Mouse (Mus musculus): ENCODE measurements at regions not wholly inside any gene's neighbourhood (a gene's known extent, or its start where the extent isn't known, plus 50 kb on each side); places are given as distances from the start of the nearest gene placed in this dataset.
"Not testable (repeated sequence)": the region's sequence is repeated elsewhere in the genome, so short reads cannot be mapped to it uniquely, and the experiment has no call there.

- WGBS: 71% methylated on average over 3 of the region's 3 CpGs
- no peaks in the 10 kb centered on the region for H3K27me3 ChIP-seq
- no peak overlapping the region for H3K4me3 ChIP-seq
- 0 out of 2 replicates have a peak, but pooled peaks cover 4% of the 10 kb centered on the region for H3K4me1 ChIP-seq
- no peaks in the 10 kb centered on the region for H3K36me3 ChIP-seq (ENCODE audit: poor library complexity, severe bottlenecking)
- ATAC-seq: peak; percentile 51; the same call in 1 of the 2 replicates
- no peaks in the 10 kb centered on the region for H3K9me3 ChIP-seq (replicated peaks)
- H3K4me2 ChIP-seq: no peak overlapping the region
- H3K9ac ChIP-seq: no peak overlapping the region
- peak overlapping the region; percentile 41; the same call in 1 of the 2 replicates for H3K27ac ChIP-seq
Observed at GRCm38 (mm10) chr3:124067061-124067460, 253.6 kb upstream of the Tram1l1 start.

DNA sequence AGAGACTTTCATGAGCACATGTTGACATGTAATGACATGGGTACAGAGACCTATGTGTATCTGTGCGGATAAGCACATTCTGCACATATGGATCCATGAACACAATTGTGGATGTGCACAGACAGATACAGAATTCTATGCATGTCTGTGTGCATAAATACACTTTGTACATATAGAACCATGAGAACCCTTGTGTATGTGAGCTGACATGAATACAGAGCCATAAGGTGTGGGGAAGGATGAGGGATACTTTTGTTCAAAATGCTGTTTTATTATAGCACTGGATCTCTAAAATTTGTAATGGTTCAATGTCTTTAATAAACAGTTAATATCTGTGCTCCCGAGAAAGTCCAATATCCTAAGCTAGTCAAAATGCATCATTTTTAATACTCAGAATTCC is 253.1 kb upstream of the Tram1l1 start:
- Histone ChIP-seq H3K9ac (no peak overlapping the region), H3K4me3 (no peak overlapping the region), H3K27ac (peak overlapping the region; percentile 41; the same call in 1 of the 2 replicates), H3K36me3 (ENCODE audit: poor library complexity, severe bottlenecking) (no peaks in the 10 kb centered on the region), H3K4me1 (0 out of 2 replicates have a peak, but pooled peaks cover 4% of the 10 kb centered on the region), H3K9me3 (replicated peaks) (no peaks in the 10 kb centered on the region), H3K27me3 (no peaks in the 10 kb centered on the region), H3K4me2 (no peak overlapping the region)
- no peak; the same call in 1 of the 2 replicates for ATAC-seq
- 86% methylated on average over 2 of the region's 2 CpGs for WGBS

GRCm38 (mm10) chr3:124067971-124068370 is 252.7 kb upstream of the Tram1l1 start:
- Histone ChIP-seq H3K36me3 (ENCODE audit: poor library complexity, severe bottlenecking) (no peaks in the 10 kb centered on the region), H3K9me3 (replicated peaks) (no peaks in the 10 kb centered on the region), H3K4me2 (no peak overlapping the region), H3K27me3 (no peaks in the 10 kb centered on the region), H3K27ac (no peak overlapping the region; the same call in 1 of the 2 replicates), H3K4me3 (no peak overlapping the region), H3K4me1 (0 out of 2 replicates have a peak, but pooled peaks cover 4% of the 10 kb centered on the region), H3K9ac (no peak overlapping the region)
- WGBS: 76% methylated on average over 1 of the region's 1 CpGs
- peak; percentile 77 for ATAC-seq

- H3K4me1 ChIP-seq: 0 out of 2 replicates have a peak, but pooled peaks cover 4% of the 10 kb centered on the region
- H3K9me3 ChIP-seq (replicated peaks): no peaks in the 10 kb centered on the region
- H3K36me3 ChIP-seq (ENCODE audit: poor library complexity, severe bottlenecking): no peaks in the 10 kb centered on the region
- H3K9ac ChIP-seq: no peak overlapping the region
- H3K4me2 ChIP-seq: no peak overlapping the region
- no peak overlapping the region for H3K4me3 ChIP-seq
- H3K27ac ChIP-seq: no peak overlapping the region
- ATAC-seq: no peak
- WGBS: 73% methylated on average over 1 of the region's 1 CpGs
- H3K27me3 ChIP-seq: no peaks in the 10 kb centered on the region
Observed at GRCm38 (mm10) chr3:124069182-124069581, 251.5 kb upstream of the Tram1l1 start.

GRCm38 (mm10) chr3:124075974-124076606 is 244.6 kb upstream of the Tram1l1 start:
- ATAC-seq: peak; percentile 71; the same call in 1 of the 2 replicates
- Histone ChIP-seq H3K4me1 (no peaks in the 10 kb centered on the region), H3K27me3 (no peaks in the 10 kb centered on the region), H3K9ac (no peak overlapping the region), H3K4me3 (no peak overlapping the region), H3K4me2 (no peak overlapping the region), H3K9me3 (replicated peaks) (no peaks in the 10 kb centered on the region), H3K27ac (no peak overlapping the region), H3K36me3 (ENCODE audit: poor library complexity, severe bottlenecking) (no peaks in the 10 kb centered on the region)
- 71% methylated on average over 6 of the region's 6 CpGs for WGBS

DNA sequence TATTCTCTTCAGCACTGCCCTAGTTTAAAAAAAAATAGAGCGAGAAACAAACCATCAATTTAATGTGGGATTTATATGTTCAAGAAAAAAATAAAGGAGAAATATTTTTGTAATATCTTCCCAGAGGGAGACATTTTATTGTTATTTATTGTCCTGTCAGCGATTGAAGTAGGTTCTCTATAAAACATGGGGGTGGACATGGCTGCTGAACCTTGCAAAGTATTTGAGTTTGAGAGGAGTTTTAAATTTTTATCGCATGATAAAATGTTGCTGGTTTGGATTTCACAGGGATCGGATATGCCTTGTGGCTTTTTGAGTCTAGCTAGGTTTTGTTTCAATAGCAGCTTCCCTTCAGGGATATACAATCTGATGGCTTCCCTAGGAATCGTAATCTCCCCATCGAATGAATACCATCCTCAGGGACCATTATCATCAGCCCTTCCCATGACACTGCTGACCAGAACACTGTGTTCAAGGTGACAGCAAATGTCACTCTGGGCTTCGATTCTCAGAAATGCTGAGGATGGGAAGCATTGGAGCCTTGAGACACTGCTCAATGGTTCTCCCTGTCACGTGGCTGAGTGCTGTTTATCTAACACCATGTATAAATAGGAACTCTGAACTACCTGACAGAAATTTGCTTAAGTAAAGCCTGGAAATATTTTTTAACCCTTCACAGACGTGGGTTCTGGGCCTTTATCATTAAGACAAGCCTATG is 228.1 kb upstream of the Tram1l1 start:
- no peak for ATAC-seq
- WGBS: 85% methylated on average over 9 of the region's 9 CpGs
- H3K9ac ChIP-seq: no peak overlapping the region
- no peaks in the 10 kb centered on the region for H3K4me1 ChIP-seq
- no peak overlapping the region for H3K4me2 ChIP-seq
- no peak overlapping the region for H3K4me3 ChIP-seq
- H3K36me3 ChIP-seq (ENCODE audit: poor library complexity, severe bottlenecking): no peaks in the 10 kb centered on the region
- H3K27ac ChIP-seq: no peak overlapping the region
- no peaks in the 10 kb centered on the region for H3K27me3 ChIP-seq
- H3K9me3 ChIP-seq (replicated peaks): no peaks in the 10 kb centered on the region

DNA sequence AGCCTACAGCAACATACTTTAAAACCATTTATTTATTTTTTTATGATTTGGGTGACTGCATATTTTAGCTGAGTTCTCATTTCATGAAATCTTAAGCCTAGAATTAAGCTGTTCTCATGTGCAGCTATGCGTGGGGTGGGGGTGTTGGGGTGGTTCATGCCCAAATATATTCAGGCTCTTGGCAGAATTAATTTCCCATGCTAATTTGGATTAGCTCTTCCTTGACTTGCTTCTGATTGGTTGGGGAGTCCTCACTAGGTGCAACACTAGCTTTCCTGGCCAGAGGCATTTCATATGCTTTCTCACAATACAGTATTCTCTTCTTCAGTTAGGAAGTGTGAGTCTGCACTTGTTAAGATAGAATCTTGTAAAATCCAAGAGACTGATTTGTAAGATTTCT is 206.7 kb upstream of the Tram1l1 start:
- Histone ChIP-seq H3K27me3 (no peaks in the 10 kb centered on the region), H3K9me3 (replicated peaks) (no peaks in the 10 kb centered on the region), H3K36me3 (ENCODE audit: poor library complexity, severe bottlenecking) (no peaks in the 10 kb centered on the region), H3K4me1 (no peaks in the 10 kb centered on the region), H3K4me2 (no peak overlapping the region), H3K4me3 (no peak overlapping the region), H3K27ac (no peak overlapping the region), H3K9ac (no peak overlapping the region)
- WGBS: 75% methylated on average over 1 of the region's 1 CpGs
- 0 out of 2 replicates have a peak, but pooled peaks have one; percentile 53 for ATAC-seq

GRCm38 (mm10) chr3:124156255-124156654 is 164.4 kb upstream of the Tram1l1 start:
- Histone ChIP-seq H3K27ac (no peak overlapping the region), H3K27me3 (no peaks in the 10 kb centered on the region), H3K9ac (no peak overlapping the region), H3K36me3 (ENCODE audit: poor library complexity, severe bottlenecking) (no peaks in the 10 kb centered on the region), H3K4me1 (no peaks in the 10 kb centered on the region), H3K4me3 (no peak overlapping the region), H3K4me2 (no peak overlapping the region), H3K9me3 (replicated peaks) (no peaks in the 10 kb centered on the region)
- peak; percentile 86 for ATAC-seq
- 60% methylated on average over 2 of the region's 2 CpGs for WGBS

DNA sequence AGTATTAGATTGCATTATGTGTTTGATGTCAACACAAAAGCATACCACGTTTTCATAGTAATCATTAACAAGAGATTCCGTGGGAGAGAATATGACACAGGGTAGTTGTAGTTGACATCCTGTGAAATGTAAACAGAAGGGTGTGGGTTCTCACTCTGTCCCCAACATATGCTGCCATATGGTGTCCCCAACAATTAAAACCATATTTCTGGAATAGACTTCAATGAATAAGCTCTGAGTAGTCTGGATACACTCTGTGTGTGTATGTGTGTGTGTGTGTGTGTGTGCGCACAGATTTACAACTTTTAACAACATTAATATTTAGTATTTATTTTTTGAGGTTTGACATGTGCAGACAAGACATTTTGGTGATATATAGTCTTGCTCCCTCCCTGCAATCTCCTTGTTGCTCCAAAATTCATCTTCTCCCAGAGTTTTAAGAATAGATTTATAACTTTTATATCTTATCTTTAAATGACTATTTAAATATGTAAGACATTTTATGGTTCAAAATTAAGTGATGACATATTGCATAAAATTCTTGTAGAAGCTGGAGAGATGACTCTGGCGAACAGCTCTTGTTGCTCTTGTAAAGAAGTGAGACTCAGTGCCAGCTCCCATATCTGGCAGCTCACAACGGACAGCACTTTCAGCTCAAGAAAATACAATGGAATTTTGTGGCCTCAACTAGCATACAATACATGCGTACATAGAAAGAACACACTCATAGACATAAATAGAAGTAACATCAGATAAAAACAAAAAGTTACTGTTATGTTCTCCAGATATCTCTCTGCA is 162.6 kb upstream of the Tram1l1 start:
- H3K27me3 ChIP-seq: no peaks in the 10 kb centered on the region
- H3K9me3 ChIP-seq (replicated peaks): no peaks in the 10 kb centered on the region
- H3K27ac ChIP-seq: no peak overlapping the region
- 77% methylated on average over 6 of the region's 6 CpGs for WGBS
- ATAC-seq: peak; percentile 94
- H3K4me1 ChIP-seq: no peaks in the 10 kb centered on the region
- no peak overlapping the region for H3K4me3 ChIP-seq
- H3K9ac ChIP-seq: no peak overlapping the region
- H3K36me3 ChIP-seq (ENCODE audit: poor library complexity, severe bottlenecking): no peaks in the 10 kb centered on the region
- no peak overlapping the region for H3K4me2 ChIP-seq

- not testable (repeated sequence) for H3K27ac ChIP-seq; H3K36me3 ChIP-seq (ENCODE audit: poor library complexity, severe bottlenecking); H3K9me3 ChIP-seq (replicated peaks); H3K4me1 ChIP-seq; H3K4me3 ChIP-seq; H3K27me3 ChIP-seq; ATAC-seq; H3K4me2 ChIP-seq; H3K9ac ChIP-seq
- WGBS: 75% methylated on average over 6 of the region's 6 CpGs
Observed at GRCm38 (mm10) chr3:124193331-124193730, 127.3 kb upstream of the Tram1l1 start.

GRCm38 (mm10) chr3:124200226-124200940 is 120.3 kb upstream of the Tram1l1 start:
- not testable (repeated sequence) for H3K4me1 ChIP-seq; H3K9ac ChIP-seq; H3K27me3 ChIP-seq; ATAC-seq; H3K9me3 ChIP-seq (replicated peaks); H3K27ac ChIP-seq; H3K4me3 ChIP-seq; H3K36me3 ChIP-seq (ENCODE audit: poor library complexity, severe bottlenecking); H3K4me2 ChIP-seq
- 88% methylated on average over 9 of the region's 9 CpGs for WGBS

All from forebrain, embryonic 13.5 days (tissue).